Mouse (Mus musculus) liver, embryonic 14.5 days (tissue): ENCODE data around the gene Hes3. TPM values are rescaled to one million over a fixed set of nuclear protein-coding genes. Genes with fewer than 3 reads are reported as not detected.
A peak's percentile ranks its signal among the peaks of the same experiment; 100 is the strongest.

Source experiments
- ATAC-seq: fragments of 200-750 bp; cut with Nextera tagmentation; 2 replicates; pipeline ENCODE4 v1.8.0; 2017; ENCODE audit warnings: moderate number of reproducible peaks, mild to moderate bottlenecking, moderate library complexity; ENCODE audit not compliant: insufficient read depth
- DNase-seq, 3 experiments: peaks; one replicate each; pipeline ENCODE4 v3.0.0-alpha.2; 2012 to 2013; ENCODE audit warnings: low read depth in 3 of 3, low spot score in 3 of 3
- H3K27ac ChIP-seq: fragments of 300-500 bp; sonication (generic); 2 replicates; pipeline ENCODE4 v1.5.1; 2014; ENCODE audit warnings: moderate library complexity, mild to moderate bottlenecking, control low read depth, inconsistent platforms
- H3K27me3 ChIP-seq: fragments of 300-500 bp; sonication (generic); 2 replicates; pipeline ENCODE4 v1.6.1; 2014; ENCODE audit warnings: mild to moderate bottlenecking, low read length, moderate library complexity; ENCODE audit not compliant: control insufficient read depth, insufficient read depth
- H3K36me3 ChIP-seq: fragments of 300-500 bp; sonication (generic); replicated peaks from 2 replicates; pipeline ENCODE4 v1.6.1; 2014; ENCODE audit warnings: low read depth; ENCODE audit not compliant: control insufficient read depth, insufficient read depth
- H3K4me1 ChIP-seq, 2 experiments: fragments of 200-500 bp in 1 of 2; fragments of 300-500 bp in 1 of 2; sonication (generic) in 1 of 2; replicated peaks; 2 replicates each; pipeline ENCODE4 v1.6.1; 2012 to 2014; ENCODE audit warnings: antibody characterized with exemption in 1 of 2, inconsistent platforms in 1 of 2, low read length in 1 of 2; ENCODE audit not compliant: control insufficient read depth in 2 of 2, insufficient read depth in 2 of 2
- H3K4me2 ChIP-seq: fragments of 300-500 bp; sonication (generic); 2 replicates; pipeline ENCODE4 v1.6.1; 2014; ENCODE audit warnings: low read depth, mild to moderate bottlenecking, control low read depth, moderate library complexity
- H3K4me3 ChIP-seq, 2 experiments: fragments of 200-500 bp in 1 of 2; fragments of 300-500 bp in 1 of 2; sonication (generic) in 1 of 2; 2 replicates each; pipeline ENCODE4 v1.5.1; 2012 to 2014; ENCODE audit warnings: low read depth in 2 of 2, low read length in 2 of 2, mild to moderate bottlenecking in 2 of 2, control low read depth in 1 of 2, inconsistent platforms in 1 of 2, moderate library complexity in 1 of 2; ENCODE audit not compliant: insufficient read depth in 1 of 2
- H3K9ac ChIP-seq: fragments of 300-500 bp; sonication (generic); replicated peaks from 2 replicates; pipeline ENCODE4 v1.6.1; 2014; ENCODE audit warnings: mild to moderate bottlenecking, control low read depth, moderate library complexity
- H3K9me3 ChIP-seq: fragments of 300-500 bp; sonication (generic); 2 replicates; pipeline ENCODE4 v1.6.1; 2016; ENCODE audit warnings: low read length, mixed read lengths; ENCODE audit not compliant: control insufficient read depth
- CTCF ChIP-seq: IDR thresholded peaks from 2 replicates; pipeline ENCODE4 v1.5.1; 2016; ENCODE audit warnings: antibody characterized with exemption, low read depth, control low read depth
- EP300 ChIP-seq: IDR thresholded peaks from 2 replicates; pipeline ENCODE4 v1.6.1; 2016; ENCODE audit warnings: antibody characterized with exemption, low read depth
- WGBS: fragments of 180-500 bp; shearing (Covaris S2); extraction: QIAGEN DNeasy Blood & Tissue Kit; methylation state at CpG from one replicate; pipeline ENCODE4 v1.1.7; 2014; ENCODE audit not compliant: insufficient replicate concordance; 5-methylcytosine and 5-hydroxymethylcytosine counted together
- polyA plus RNA-seq, 2 experiments: library from polyadenylated mRNA; depleted of rRNA in 1 of 2; stranded (reverse) in 1 of 2; unstranded in 1 of 2; fragments of >200 nt; fragmentation: Nextera tagmentation in 1 of 2; extraction: Ambion mirVana in 1 of 2; gene quantifications; 2 replicates each; pipeline versions ENCODE4 v1.2.1 to v1.2.3; 2012 to 2014

Gene Hes3
- polyA plus RNA-seq, 2 experiments, result not detected

- Histone ChIP-seq H3K27ac (no peak overlapping the region), H3K27me3 (peaks cover 90% of the 10 kb centered on the region), H3K9ac (no peak overlapping the region), H3K36me3 (no peaks in the 10 kb centered on the region), H3K9me3 (no peaks in the 10 kb centered on the region), H3K4me3 (no peak overlapping the region), H3K4me1 (no peaks in the 10 kb centered on the region), H3K4me2 (no peak overlapping the region)
- DNase-seq, result no peak
- 23% methylated on average over 19 of the region's 19 CpGs for WGBS
- no peak for ATAC-seq
- no peak for TF ChIP-seq EP300
- no peak for TF ChIP-seq CTCF
Observed at GRCm38 (mm10) chr4:152287317-152288120, 3.9 kb downstream of the Hes3 start.

- Histone ChIP-seq H3K4me3 (no peak overlapping the region), H3K4me2 (no peak overlapping the region), H3K9me3 (no peaks in the 10 kb centered on the region), H3K36me3 (no peaks in the 10 kb centered on the region), H3K27me3 (peaks cover 90% of the 10 kb centered on the region), H3K27ac (no peak overlapping the region), H3K4me1 (no peaks in the 10 kb centered on the region), H3K9ac (no peak overlapping the region)
- DNase-seq (no peak), ATAC-seq (no peak)
- no peak for TF ChIP-seq CTCF
- TF ChIP-seq EP300, result no peak
- WGBS, result 7% methylated on average over 26 of the region's 26 CpGs
Observed at GRCm38 (mm10) chr4:152286887-152287286, 4.6 kb downstream of the Hes3 start.

GRCm38 (mm10) chr4:152286183-152286582 is 5.3 kb downstream of the Hes3 start:
- Histone ChIP-seq H3K27ac (no peak overlapping the region), H3K27me3 (peaks cover 90% of the 10 kb centered on the region), H3K4me1 (no peaks in the 10 kb centered on the region), H3K9me3 (no peaks in the 10 kb centered on the region), H3K4me3 (no peak overlapping the region), H3K4me2 (peak overlapping the region; percentile 26; the same call in 1 of the 2 replicates), H3K9ac (no peak overlapping the region), H3K36me3 (no peaks in the 10 kb centered on the region)
- no peak for ATAC-seq
- 5% methylated on average over 32 of the region's 32 CpGs for WGBS
- TF ChIP-seq EP300, result no peak
- 0 out of 2 replicates have a peak, but pooled peaks have one; percentile 2 for TF ChIP-seq CTCF
- DNase-seq, result no peak

- H3K9ac ChIP-seq, result no peak overlapping the region
- TF ChIP-seq EP300 (no peak), CTCF (peak; percentile 77)
- H3K4me2 ChIP-seq, result no peak overlapping the region
- DNase-seq (no peak), ATAC-seq (no peak)
- no peaks in the 10 kb centered on the region for H3K9me3 ChIP-seq
- no peak overlapping the region for H3K27ac ChIP-seq
- 3% methylated on average over 10 of the region's 10 CpGs for WGBS
- H3K36me3 ChIP-seq, result no peaks in the 10 kb centered on the region
- H3K27me3 ChIP-seq, result peaks cover 83% of the 10 kb centered on the region
- H3K4me3 ChIP-seq, result no peak overlapping the region
- H3K4me1 ChIP-seq, result no peaks in the 10 kb centered on the region
Observed at GRCm38 (mm10) chr4:152285505-152285904, 6.0 kb downstream of the Hes3 start.

- Histone ChIP-seq H3K9me3 (no peaks in the 10 kb centered on the region), H3K27me3 (peaks cover 70% of the 10 kb centered on the region), H3K4me1 (no peaks in the 10 kb centered on the region), H3K36me3 (no peaks in the 10 kb centered on the region), H3K9ac (no peak overlapping the region), H3K4me2 (peak overlapping the region; percentile 41), H3K27ac (no peak overlapping the region), H3K4me3 (peak overlapping the region in 1 of 2 experiments; percentile 6; a peak in 1 of 4 replicates)
- DNase-seq (peak in 2 of 3 experiments; percentile 41 to 53), ATAC-seq (peak; percentile 72; the same call in 1 of the 2 replicates)
- TF ChIP-seq CTCF, result peak; percentile 78
- no peak for TF ChIP-seq EP300
- WGBS, result 4% methylated on average over 70 of the region's 70 CpGs
Observed at GRCm38 (mm10) chr4:152283186-152283950, 8.1 kb downstream of the Hes3 start.
